Comparison of ENCODE assay signal across 8 mouse cellular contexts in genomic region chr15:78437237-78438017, GRCm38 (mm10). TPM values are rescaled to one million over a fixed set of nuclear protein-coding genes. Genes with fewer than 3 reads are reported as not detected.
A peak's percentile ranks its signal among the peaks of the same experiment; 100 is the strongest.
DNase-seq lines count a peak whose midpoint lies in the region; ATAC-seq lines count a peak whose summit lies in the region.

No protein-coding gene starts in this region.

- H3K9me3 ChIP-seq in hindbrain, embryonic 13.5 days: no peaks in the 10 kb centered on the region
- no peaks in the 10 kb centered on the region for H3K9me3 ChIP-seq in liver, embryonic 12.5 days (replicated peaks)
- H3K9me3 ChIP-seq in neural tube, embryonic 13.5 days: no peaks in the 10 kb centered on the region

- H3K4me3 ChIP-seq in hindbrain, embryonic 13.5 days: no peak overlapping the region
- H3K4me3 ChIP-seq in liver, embryonic 12.5 days: 0 out of 2 replicates have a peak overlapping the region, but pooled peaks have one; percentile 8
- H3K4me3 ChIP-seq in neural tube, embryonic 13.5 days: peak overlapping the region; percentile 22; the same call in 1 of the 2 replicates

- WGBS in hindbrain, embryonic 13.5 days: 15% methylated on average over 23 of the region's 23 CpGs
- 32% methylated on average over 23 of the region's 23 CpGs for WGBS in liver, embryonic 12.5 days (ENCODE audit: insufficient replicate concordance)
- WGBS in neural tube, embryonic 13.5 days: 15% methylated on average over 23 of the region's 23 CpGs

- H3K9ac ChIP-seq in hindbrain, embryonic 13.5 days: peak overlapping the region; percentile 71
- peak overlapping the region; percentile 37; the same call in 1 of the 2 replicates for H3K9ac ChIP-seq in liver, embryonic 12.5 days
- H3K9ac ChIP-seq in neural tube, embryonic 13.5 days: peak overlapping the region; percentile 64

- no peak for ATAC-seq in hindbrain, embryonic 13.5 days (ENCODE audit: low FRiP score)
- ATAC-seq in liver, embryonic 12.5 days: 0 out of 2 replicates have a peak, but pooled peaks have one; percentile 13
- ATAC-seq in neural tube, embryonic 13.5 days (ENCODE audit: low read depth): peak; percentile 16

- peak overlapping the region; percentile 51 for H3K4me2 ChIP-seq in hindbrain, embryonic 13.5 days
- H3K4me2 ChIP-seq in liver, embryonic 12.5 days: peak overlapping the region; percentile 51
- H3K4me2 ChIP-seq in neural tube, embryonic 13.5 days: peak overlapping the region; percentile 54

- H3K4me1 ChIP-seq in hindbrain, embryonic 13.5 days (replicated peaks): peaks cover 60% of the 10 kb centered on the region
- H3K4me1 ChIP-seq in liver, embryonic 12.5 days: peaks cover 23% of the 10 kb centered on the region
- H3K4me1 ChIP-seq in neural tube, embryonic 13.5 days (replicated peaks): peaks cover 52% of the 10 kb centered on the region

- H3K27me3 ChIP-seq in hindbrain, embryonic 13.5 days: 0 out of 2 replicates have a peak, but pooled peaks cover 10% of the 10 kb centered on the region
- H3K27me3 ChIP-seq in liver, embryonic 12.5 days (replicated peaks): peaks cover 63% of the 10 kb centered on the region
- H3K27me3 ChIP-seq in neural tube, embryonic 13.5 days: no peaks in the 10 kb centered on the region

- peak; percentile 38 for DNase-seq in kidney, adult 18-20 months
- no peak for DNase-seq in kidney, adult 9 months
- DNase-seq in cerebellum, adult 11-12 months: peak; percentile 81
- DNase-seq in frontal cortex, adult 2 months (ENCODE audit: extremely low spot score in 1 of 2, low spot score in 1 of 2): peak; percentile 74 to 76
- DNase-seq in T-cell, adult 2 months (ENCODE audit: low spot score): no peak

- peak overlapping the region; percentile 79 for H3K27ac ChIP-seq in hindbrain, embryonic 13.5 days
- H3K27ac ChIP-seq in liver, embryonic 12.5 days: peak overlapping the region; percentile 45; the same call in 1 of the 2 replicates
- H3K27ac ChIP-seq in neural tube, embryonic 13.5 days (replicated peaks): peak overlapping the region; percentile 86

- peaks cover 41% of the 10 kb centered on the region for H3K36me3 ChIP-seq in hindbrain, embryonic 13.5 days
- peaks cover 9% of the 10 kb centered on the region; the same call in 1 of the 2 replicates for H3K36me3 ChIP-seq in liver, embryonic 12.5 days
- peaks cover 44% of the 10 kb centered on the region for H3K36me3 ChIP-seq in neural tube, embryonic 13.5 days

RNA-seq across cellular contexts. Expression of gene Kctd17, which starts 9.1 kb away (rescaled TPM):
- polyA plus RNA-seq in frontal cortex, adult 2 months (2012; rRNA removed): 380 and 463 TPM in 2 replicates
- 114 and 116 TPM in 2 replicates for polyA plus RNA-seq in hindbrain, embryonic 13.5 days (2015; fragmentation: Nextera tagmentation; extraction: Ambion mirVana)
- polyA plus RNA-seq in liver, embryonic 12.5 days (2016; fragmentation: Nextera tagmentation; extraction: Ambion mirVana): 7.6 and 8.8 TPM in 2 replicates
- polyA plus RNA-seq in neural tube, embryonic 13.5 days (2015; fragmentation: Nextera tagmentation; extraction: Ambion mirVana): 120 and 122 TPM in 2 replicates

RNA-seq across cellular contexts. Expression of gene Tmprss6, which starts 31.0 kb away (rescaled TPM):
- polyA plus RNA-seq in frontal cortex, adult 2 months (2012; rRNA removed): 0.16 and 0.17 TPM in 2 replicates
- 0.23 and 0.31 TPM in 2 replicates for polyA plus RNA-seq in hindbrain, embryonic 13.5 days (2015; fragmentation: Nextera tagmentation; extraction: Ambion mirVana)
- 5.9 and 6.7 TPM in 2 replicates for polyA plus RNA-seq in liver, embryonic 12.5 days (2016; fragmentation: Nextera tagmentation; extraction: Ambion mirVana)
- polyA plus RNA-seq in neural tube, embryonic 13.5 days (2015; fragmentation: Nextera tagmentation; extraction: Ambion mirVana): 0.15 and 0.28 TPM in 2 replicates

RNA-seq across cellular contexts. Expression of gene Mpst, which starts 31.2 kb away (rescaled TPM):
- polyA plus RNA-seq in frontal cortex, adult 2 months (2012; rRNA removed): 58.0 and 66.0 TPM in 2 replicates
- 2.2 and 3.1 TPM in 2 replicates for polyA plus RNA-seq in hindbrain, embryonic 13.5 days (2015; fragmentation: Nextera tagmentation; extraction: Ambion mirVana)
- 3.5 and 4.8 TPM in 2 replicates for polyA plus RNA-seq in liver, embryonic 12.5 days (2016; fragmentation: Nextera tagmentation; extraction: Ambion mirVana)
- polyA plus RNA-seq in neural tube, embryonic 13.5 days (2015; fragmentation: Nextera tagmentation; extraction: Ambion mirVana): 2.3 and 2.9 TPM in 2 replicates

RNA-seq across cellular contexts. Expression of gene Tst, which starts 31.7 kb away (rescaled TPM):
- polyA plus RNA-seq in frontal cortex, adult 2 months (2012; rRNA removed): 69.7 and 75.1 TPM in 2 replicates
- 10.7 and 17.0 TPM in 2 replicates for polyA plus RNA-seq in hindbrain, embryonic 13.5 days (2015; fragmentation: Nextera tagmentation; extraction: Ambion mirVana)
- 84.9 and 92.8 TPM in 2 replicates for polyA plus RNA-seq in liver, embryonic 12.5 days (2016; fragmentation: Nextera tagmentation; extraction: Ambion mirVana)
- 7.9 and 11.4 TPM in 2 replicates for polyA plus RNA-seq in neural tube, embryonic 13.5 days (2015; fragmentation: Nextera tagmentation; extraction: Ambion mirVana)

RNA-seq across cellular contexts. Expression of gene Tex33, which starts 41.7 kb away (rescaled TPM):
- 0.12 TPM in 1 of 2 replicates, not detected in the other for polyA plus RNA-seq in frontal cortex, adult 2 months (2012; rRNA removed)
- polyA plus RNA-seq in hindbrain, embryonic 13.5 days (2015; fragmentation: Nextera tagmentation; extraction: Ambion mirVana): not detected in 2 replicates
- polyA plus RNA-seq in liver, embryonic 12.5 days (2016; fragmentation: Nextera tagmentation; extraction: Ambion mirVana): not detected in 2 replicates
- polyA plus RNA-seq in neural tube, embryonic 13.5 days (2015; fragmentation: Nextera tagmentation; extraction: Ambion mirVana): not detected in 2 replicates

Comparison
In these comparisons a context has a peak if more than half of its experiments do, and no peak if none do; other contexts are left out.
1. DNase-seq: peak in kidney, adult 18-20 months (single experiment), cerebellum, adult 11-12 months (single experiment) and frontal cortex, adult 2 months (2 of 2); none in kidney, adult 9 months (single experiment) and T-cell, adult 2 months (single experiment).
2. RNA of gene Kctd17, which starts 9.1 kb away (polyA plus RNA-seq): 380 to 463 TPM in frontal cortex, adult 2 months, 120 to 122 TPM in neural tube, embryonic 13.5 days and 114 to 116 TPM in hindbrain, embryonic 13.5 days; 7.6 to 8.8 TPM in liver, embryonic 12.5 days; every median in the first group is over 10 times any median in the second.
3. RNA of gene Mpst, which starts 31.2 kb away (polyA plus RNA-seq): 58.0 to 66.0 TPM in frontal cortex, adult 2 months; 3.5 to 4.8 TPM in liver, embryonic 12.5 days, 2.3 to 2.9 TPM in neural tube, embryonic 13.5 days and 2.2 to 3.1 TPM in hindbrain, embryonic 13.5 days; every median in the first group is over 10 times any median in the second.
4. Peak in every context shown above with its lines, with median percentiles within 50 percentile points of each other: H3K27ac ChIP-seq, H3K4me2 ChIP-seq and H3K9ac ChIP-seq.